Mouse (Mus musculus) embryonic fibroblast, embryonic 13.5 days (primary cell): ENCODE data around the gene Wrb.
A peak's percentile ranks its signal among the peaks of the same experiment; 100 is the strongest.

Experiments
- CTCF ChIP-seq: IDR thresholded peaks from 2 replicates; pipeline ENCODE4 v1.5.1; 2011; ENCODE audit warnings: mild to moderate bottlenecking, control low read depth, low read length, moderate library complexity, borderline replicate concordance; ENCODE audit not compliant: insufficient read depth
- POLR2A ChIP-seq: IDR thresholded peaks from 2 replicates; pipeline ENCODE4 v1.6.1; 2011; ENCODE audit warnings: low read depth, mild to moderate bottlenecking, control low read depth, low read length, moderate library complexity

DNA sequence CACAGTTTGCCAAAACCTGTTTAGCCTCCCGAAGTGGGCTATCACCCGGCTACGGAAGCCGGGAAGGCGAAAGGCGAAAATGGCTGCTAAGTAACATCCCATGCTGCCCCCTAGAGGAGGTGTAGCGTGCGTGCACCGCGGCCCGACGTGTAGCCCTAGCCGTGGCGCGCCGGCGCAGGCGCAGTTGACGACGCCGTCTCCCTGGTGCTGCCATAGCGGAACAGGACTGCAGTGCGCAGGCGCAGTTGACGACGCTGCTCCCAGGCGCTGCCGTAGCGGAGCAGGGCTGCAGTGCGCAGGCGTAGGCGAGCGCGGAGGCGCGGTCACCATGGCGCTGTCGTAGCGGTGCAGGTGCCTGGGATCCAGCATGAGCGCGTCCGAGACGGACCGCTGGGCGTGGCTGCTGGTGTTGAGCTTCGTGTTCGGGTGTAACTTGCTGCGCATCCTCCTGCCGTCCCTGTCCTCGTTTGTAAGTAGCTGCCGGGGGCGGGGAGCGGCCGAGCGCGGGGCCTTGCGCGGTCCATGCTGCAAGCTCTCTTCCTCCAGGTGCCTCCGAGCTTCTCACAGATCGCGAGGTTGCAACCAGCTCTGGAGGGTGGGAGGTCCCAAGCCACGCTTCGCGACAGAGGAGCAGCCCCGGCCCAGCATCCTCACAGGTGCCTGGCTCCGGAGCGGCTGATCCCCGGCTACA lies at the start of gene Wrb:
- TF ChIP-seq POLR2A (peak; percentile 80), CTCF (peak; percentile 97)
